Mouse (Mus musculus) ES-E14 (cell line): ENCODE measurements around the gene Slc24a1.

Experiments
- HCFC1 ChIP-seq: IDR thresholded peaks from 2 replicates; pipeline ENCODE4 v1.6.1; 2012; ENCODE audit warnings: low read length, inconsistent platforms, borderline replicate concordance; ENCODE audit not compliant: insufficient read depth
- MAFK ChIP-seq: IDR thresholded peaks from 2 replicates; pipeline ENCODE4 v1.6.1; 2014; ENCODE audit warnings: mild to moderate bottlenecking, low read depth, low read length, inconsistent platforms; ENCODE audit not compliant: insufficient read depth
- ZC3H11A ChIP-seq: IDR thresholded peaks from 2 replicates; pipeline ENCODE4 v1.6.1; 2012; ENCODE audit warnings: low read depth, mild to moderate bottlenecking, inconsistent platforms, low read length, borderline replicate concordance
- ZNF384 ChIP-seq: IDR thresholded peaks from 2 replicates; pipeline ENCODE4 v1.6.1; 2012; ENCODE audit warnings: low read depth, low read length, inconsistent platforms

- TF ChIP-seq ZNF384 = no peak
- no peak for TF ChIP-seq MAFK
- no peak for TF ChIP-seq ZC3H11A
- TF ChIP-seq HCFC1 = no peak
These were observed 10.6 kb downstream of the Slc24a1 start for GRCm38 (mm10) chr9:64940731-64941346.
